Mouse (Mus musculus) brown adipose tissue, adult 24 weeks (tissue): Measurements from ENCODE around the gene Pum1. TPM values are rescaled to one million over a fixed set of nuclear protein-coding genes. Genes with fewer than 3 reads are reported as not detected.
A peak's percentile ranks its signal among the peaks of the same experiment; 100 is the strongest.

ENCODE experiments used
- H3K27ac ChIP-seq: fragments of 200-500 bp; replicated peaks from 2 replicates; pipeline ENCODE4 v1.5.1; 2012; ENCODE audit warnings: low read depth, mild to moderate bottlenecking, low read length
- H3K4me1 ChIP-seq: fragments of 200-500 bp; 2 replicates; pipeline ENCODE4 v1.6.1; 2012; ENCODE audit warnings: low read length, mixed read lengths; ENCODE audit not compliant: control insufficient read depth, insufficient read depth, insufficient read length
- H3K4me3 ChIP-seq: fragments of 200-500 bp; 2 replicates; pipeline ENCODE4 v1.5.1; 2012; ENCODE audit warnings: low read depth, mild to moderate bottlenecking, low read length, moderate library complexity; ENCODE audit not compliant: insufficient read depth
- polyA plus RNA-seq: library from polyadenylated mRNA; stranded (reverse); fragments of >200 nt; gene quantifications from 2 replicates; pipeline ENCODE4 v1.2.4, GENCODE M21; 2012; ENCODE audit not compliant: missing spikeins, insufficient read depth, insufficient read length

Gene Pum1
- polyA plus RNA-seq, 1 experiment = 27.0 TPM

- Histone ChIP-seq H3K27ac (peak overlapping the region; percentile 53; the same call in 1 of the 2 replicates), H3K4me3 (no peak overlapping the region), H3K4me1 (peaks cover 60% of the 10 kb centered on the region)
These were observed 138.1 kb downstream of the Pum1 start for GRCm38 (mm10) chr4:130801198-130801597.

- Histone ChIP-seq H3K4me3 (peak overlapping the region; percentile 19; the same call in 1 of the 2 replicates), H3K27ac (peak overlapping the region; percentile 73), H3K4me1 (peaks cover 56% of the 10 kb centered on the region)
These were observed 138.7 kb downstream of the Pum1 start for GRCm38 (mm10) chr4:130801624-130802329.

- peaks cover 51% of the 10 kb centered on the region for H3K4me1 ChIP-seq
- no peak overlapping the region for H3K27ac ChIP-seq
- no peak overlapping the region for H3K4me3 ChIP-seq
These were observed 140.5 kb downstream of the Pum1 start for GRCm38 (mm10) chr4:130803591-130803990.

- no peak overlapping the region for H3K27ac ChIP-seq
These were observed 141.2 kb downstream of the Pum1 start for GRCm38 (mm10) chr4:130804292-130804691.

GRCm38 (mm10) chr4:130804771-130805361, 141.7 kb downstream of the Pum1 start:
- Histone ChIP-seq H3K27ac (no peak overlapping the region), H3K4me3 (no peak overlapping the region), H3K4me1 (peaks cover 52% of the 10 kb centered on the region)

More at GRCm38 (mm10) chr4:130804292-130804691, 141.2 kb downstream of the Pum1 start:
- Histone ChIP-seq H3K4me3 (no peak overlapping the region), H3K4me1 (peaks cover 52% of the 10 kb centered on the region)

GRCm38 (mm10) chr4:130805746-130806145, 142.6 kb downstream of the Pum1 start:
- Histone ChIP-seq H3K4me1 (peaks cover 46% of the 10 kb centered on the region), H3K27ac (no peak overlapping the region), H3K4me3 (no peak overlapping the region)

GRCm38 (mm10) chr4:130806746-130807145, 143.6 kb downstream of the Pum1 start:
- H3K27ac ChIP-seq = no peak overlapping the region
- H3K4me1 ChIP-seq = peaks cover 54% of the 10 kb centered on the region
- no peak overlapping the region for H3K4me3 ChIP-seq

- no peak overlapping the region for H3K4me3 ChIP-seq
- no peak overlapping the region for H3K27ac ChIP-seq
- H3K4me1 ChIP-seq = peaks cover 43% of the 10 kb centered on the region
These were observed 146.7 kb downstream of the Pum1 start for GRCm38 (mm10) chr4:130809784-130810183.

- Histone ChIP-seq H3K27ac (no peak overlapping the region), H3K4me3 (no peak overlapping the region), H3K4me1 (peaks cover 32% of the 10 kb centered on the region)
These were observed 147.7 kb downstream of the Pum1 start for GRCm38 (mm10) chr4:130810845-130811244.

- H3K27ac ChIP-seq = no peak overlapping the region
- peaks cover 29% of the 10 kb centered on the region for H3K4me1 ChIP-seq
- H3K4me3 ChIP-seq = no peak overlapping the region
These were observed 148.3 kb downstream of the Pum1 start for GRCm38 (mm10) chr4:130811385-130811784.

GRCm38 (mm10) chr4:130813958-130814357, 150.8 kb downstream of the Pum1 start:
- Histone ChIP-seq H3K4me3 (no peak overlapping the region), H3K27ac (no peak overlapping the region), H3K4me1 (peaks cover 31% of the 10 kb centered on the region)

GRCm38 (mm10) chr4:130814742-130815330, 151.7 kb downstream of the Pum1 start:
- Histone ChIP-seq H3K4me1 (peaks cover 26% of the 10 kb centered on the region), H3K4me3 (no peak overlapping the region), H3K27ac (no peak overlapping the region)

GRCm38 (mm10) chr4:130815860-130816259, 152.7 kb downstream of the Pum1 start:
- Histone ChIP-seq H3K4me1 (peaks cover 26% of the 10 kb centered on the region), H3K27ac (no peak overlapping the region), H3K4me3 (no peak overlapping the region)

- peak overlapping the region; percentile 99 for H3K27ac ChIP-seq
- H3K4me1 ChIP-seq = peaks cover 25% of the 10 kb centered on the region
- no peak overlapping the region for H3K4me3 ChIP-seq
These were observed 156.7 kb downstream of the Pum1 start for GRCm38 (mm10) chr4:130819806-130820205.

- Histone ChIP-seq H3K4me3 (no peak overlapping the region), H3K27ac (peak overlapping the region; percentile 99), H3K4me1 (peaks cover 25% of the 10 kb centered on the region)
These were observed 157.6 kb downstream of the Pum1 start for GRCm38 (mm10) chr4:130820594-130821255.
